Mouse (Mus musculus) bone marrow macrophage, adult 2 months (primary cell): ENCODE data around the gene Defb38. TPM values are rescaled to one million over a fixed set of nuclear protein-coding genes. Genes with fewer than 3 reads are reported as not detected.

Source experiments
- H3K27ac ChIP-seq: 2 replicates; pipeline ENCODE4 v1.5.1; 2012; ENCODE audit warnings: low read depth, low read length; ENCODE audit not compliant: insufficient read depth
- H3K4me1 ChIP-seq: 2 replicates; pipeline ENCODE4 v1.6.1; 2012; ENCODE audit warnings: low read length; ENCODE audit not compliant: control insufficient read depth, insufficient read depth
- H3K4me3 ChIP-seq: 2 replicates; pipeline ENCODE4 v1.5.1; 2012; ENCODE audit warnings: mild to moderate bottlenecking, low read length, moderate library complexity; ENCODE audit not compliant: insufficient read depth
- CTCF ChIP-seq: IDR thresholded peaks from 2 replicates; pipeline ENCODE4 v1.5.1; 2012; ENCODE audit warnings: low read depth, mild to moderate bottlenecking, low read length, moderate library complexity
- POLR2A ChIP-seq: IDR thresholded peaks from 2 replicates; pipeline ENCODE4 v1.6.1; 2012; ENCODE audit warnings: mild to moderate bottlenecking, low read depth, low read length, borderline replicate concordance
- polyA plus RNA-seq: library from polyadenylated mRNA; stranded (reverse); fragments of >200 nt; gene quantifications from 2 replicates; pipeline ENCODE4 v1.2.4, GENCODE M21; 2012; ENCODE audit not compliant: missing spikeins, insufficient read depth, insufficient read length

The Defb38 gene
- polyA plus RNA-seq: not detected in 2 replicates

GRCm38 (mm10) chr8:19026466-19026865, at the start of gene Defb38:
Gene Defb38 (minus strand): TSS chr8:19026566.
- H3K27ac ChIP-seq: no peak within 1 kb of the TSS
- no peak for TF ChIP-seq POLR2A
- TF ChIP-seq CTCF: no peak
- H3K4me3 ChIP-seq: no peak within 1 kb of the TSS
- no peaks in the 10 kb centered on the region for H3K4me1 ChIP-seq

- Histone ChIP-seq H3K4me1 (no peaks in the 10 kb centered on the region), H3K27ac (no peak overlapping the region), H3K4me3 (no peak overlapping the region)
- no peak for TF ChIP-seq CTCF
- TF ChIP-seq POLR2A: no peak
Observed at GRCm38 (mm10) chr8:19066013-19066412, 39.6 kb upstream of the Defb38 start.

GRCm38 (mm10) chr8:19064710-19065109, 38.3 kb upstream of the Defb38 start, which contains the start of gene Defb39:
Gene Defb39 (minus strand): TSS chr8:19064810.
- TF ChIP-seq CTCF (no peak), POLR2A (no peak)
- no peaks in the 10 kb centered on the region for H3K4me1 ChIP-seq
- H3K27ac ChIP-seq: no peak within 1 kb of the TSS

GRCm38 (mm10) chr8:19062891-19063290, 36.5 kb upstream of the Defb38 start:
- H3K27ac ChIP-seq: no peak overlapping the region
- H3K4me1 ChIP-seq: no peaks in the 10 kb centered on the region
- TF ChIP-seq POLR2A (no peak), CTCF (no peak)
- H3K4me3 ChIP-seq: no peak overlapping the region

More at GRCm38 (mm10) chr8:19064710-19065109, 38.3 kb upstream of the Defb38 start, which contains the start of gene Defb39:
- H3K4me3 ChIP-seq: no peak within 1 kb of the TSS

- Histone ChIP-seq H3K4me3 (no peak overlapping the region), H3K27ac (no peak overlapping the region), H3K4me1 (no peaks in the 10 kb centered on the region)
- TF ChIP-seq POLR2A (no peak), CTCF (no peak)
Observed at GRCm38 (mm10) chr8:19045242-19045641, 18.9 kb upstream of the Defb38 start.

Other genes starting within 250 kb of the Defb38 start
- not detected in 2 replicates for gene Defb40, start 48.3 kb downstream of the Defb38 start, polyA plus RNA-seq
- gene Defb37, start 35.5 kb downstream of the Defb38 start, polyA plus RNA-seq: not detected in 2 replicates
- gene Defb39, start 38.2 kb upstream of the Defb38 start, polyA plus RNA-seq: not detected in 2 replicates
- gene Defb12, start 88.3 kb upstream of the Defb38 start, polyA plus RNA-seq: not detected in 2 replicates
- not detected in 2 replicates for gene Defb34, start 97.2 kb upstream of the Defb38 start, polyA plus RNA-seq
- not detected in 2 replicates for gene Gm45826, start 114.2 kb upstream of the Defb38 start, polyA plus RNA-seq
- not detected in 2 replicates for gene Defb14, start 167.8 kb upstream of the Defb38 start, polyA plus RNA-seq
- gene Defb4, start 172.1 kb upstream of the Defb38 start, polyA plus RNA-seq: not detected in 2 replicates
- gene Defb6, start 198.9 kb upstream of the Defb38 start, polyA plus RNA-seq: not detected in 2 replicates
- not detected in 2 replicates for gene Defb46, start 213.3 kb upstream of the Defb38 start, polyA plus RNA-seq
- not detected in 2 replicates for gene Defb5, start 221.0 kb upstream of the Defb38 start, polyA plus RNA-seq